Mouse (Mus musculus) heart, embryonic 16.5 days (tissue): ENCODE results near the gene Cacna1h. TPM values are rescaled to one million over a fixed set of nuclear protein-coding genes. Genes with fewer than 3 reads are reported as not detected.

ENCODE experiments used
- ATAC-seq: fragments of 200-750 bp; cut with Nextera tagmentation; replicated peaks from 2 replicates; pipeline ENCODE4 v1.8.0; 2017; ENCODE audit warnings: moderate number of reproducible peaks; ENCODE audit not compliant: insufficient read depth, low FRiP score; ENCODE audit errors: extremely low read depth
- H3K27ac ChIP-seq: fragments of 300-500 bp; sonication (generic); 2 replicates; pipeline ENCODE4 v1.5.1; 2014; ENCODE audit warnings: mild to moderate bottlenecking, low read length, control low read depth, moderate library complexity
- H3K27me3 ChIP-seq: fragments of 300-500 bp; sonication (generic); 2 replicates; pipeline ENCODE4 v1.6.1; 2014; ENCODE audit warnings: low read length, mixed read lengths; ENCODE audit not compliant: control insufficient read depth, insufficient read depth
- H3K36me3 ChIP-seq: fragments of 300-500 bp; sonication (generic); 2 replicates; pipeline ENCODE4 v1.6.1; 2014; ENCODE audit not compliant: control insufficient read depth, insufficient read depth
- H3K4me1 ChIP-seq: fragments of 300-500 bp; sonication (generic); 2 replicates; pipeline ENCODE4 v1.6.1; 2014; ENCODE audit warnings: low read length, mixed read lengths; ENCODE audit not compliant: control insufficient read depth, insufficient read depth
- H3K4me2 ChIP-seq: fragments of 300-500 bp; sonication (generic); 2 replicates; pipeline ENCODE4 v1.6.1; 2014; ENCODE audit warnings: low read depth, mild to moderate bottlenecking, control low read depth, low read length
- H3K4me3 ChIP-seq: fragments of 300-500 bp; sonication (generic); 2 replicates; pipeline ENCODE4 v1.5.1; 2014; ENCODE audit warnings: mild to moderate bottlenecking, control low read depth, low read length
- H3K9ac ChIP-seq: fragments of 300-500 bp; sonication (generic); 2 replicates; pipeline ENCODE4 v1.6.1; 2014; ENCODE audit warnings: low read length, control low read depth
- H3K9me3 ChIP-seq: fragments of 300-500 bp; sonication (generic); replicated peaks from 2 replicates; pipeline ENCODE4 v1.6.1; 2016; ENCODE audit warnings: low read length; ENCODE audit not compliant: control insufficient read depth
- WGBS: fragments of 180-500 bp; shearing (Covaris S2); extraction: QIAGEN DNeasy Blood & Tissue Kit; methylation state at CpG from one replicate; pipeline ENCODE4 v1.1.7; 2014; 5-methylcytosine and 5-hydroxymethylcytosine counted together
- polyA plus RNA-seq: library from polyadenylated mRNA; unstranded; fragments of >200 nt; fragmentation: Nextera tagmentation; extraction: Ambion mirVana; gene quantifications from 2 replicates; pipeline ENCODE4 v1.2.1, GENCODE M21; 2015

Gene Cacna1h
- polyA plus RNA-seq, 1 experiment from 2014 or later: 4.5 TPM

DNA sequence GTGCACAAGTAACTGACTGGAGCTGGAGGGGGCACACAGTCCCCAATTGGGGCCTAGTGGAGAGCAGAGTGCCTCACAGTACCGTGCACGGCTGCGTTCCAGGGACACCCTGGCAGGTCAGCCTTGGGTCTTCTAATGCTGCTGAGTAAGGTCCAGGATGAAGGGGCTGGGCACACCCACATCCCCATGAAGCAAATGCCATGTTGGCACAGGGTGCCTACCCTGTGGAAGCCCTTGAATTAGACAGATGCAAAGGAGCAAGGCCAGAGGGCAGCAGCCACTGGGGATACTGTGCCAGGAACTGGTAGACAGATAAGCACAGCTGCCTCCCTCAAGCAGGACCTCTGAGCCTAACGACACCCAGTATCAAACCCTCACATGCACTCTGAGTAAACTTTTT lies 39.1 kb downstream of the Cacna1h start:
- WGBS: 72% methylated on average over 4 of the region's 4 CpGs
- Histone ChIP-seq H3K4me3 (no peak overlapping the region), H3K27ac (no peak overlapping the region), H3K27me3 (no peaks in the 10 kb centered on the region), H3K9me3 (no peaks in the 10 kb centered on the region), H3K4me1 (no peaks in the 10 kb centered on the region), H3K4me2 (no peak overlapping the region), H3K36me3 (peaks cover 4% of the 10 kb centered on the region), H3K9ac (no peak overlapping the region)
- ATAC-seq: no peak

DNA sequence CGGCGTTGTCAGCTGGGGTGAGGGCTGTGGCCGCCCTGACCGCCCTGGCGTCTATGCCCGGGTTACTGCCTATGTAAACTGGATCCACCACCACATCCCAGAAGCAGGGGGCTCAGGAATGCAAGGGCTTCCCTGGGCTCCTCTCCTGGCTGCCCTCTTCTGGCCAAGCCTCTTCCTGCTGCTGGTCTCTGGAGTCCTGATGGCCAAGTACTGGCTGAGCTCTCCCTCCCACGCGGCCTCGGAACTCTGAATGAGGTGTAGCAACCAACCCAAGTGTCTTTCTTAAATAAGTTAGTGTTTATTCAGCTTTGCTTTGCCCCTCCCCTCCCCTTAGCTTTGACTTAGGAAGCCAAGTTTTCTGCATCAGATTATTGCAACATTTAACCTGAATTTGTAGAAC lies 59.6 kb downstream of the Cacna1h start:
- WGBS: 39% methylated on average over 9 of the region's 9 CpGs
- Histone ChIP-seq H3K27ac (no peak overlapping the region), H3K4me1 (no peaks in the 10 kb centered on the region), H3K27me3 (no peaks in the 10 kb centered on the region), H3K9me3 (no peaks in the 10 kb centered on the region), H3K36me3 (no peaks in the 10 kb centered on the region), H3K4me2 (no peak overlapping the region), H3K9ac (no peak overlapping the region), H3K4me3 (no peak overlapping the region)
- ATAC-seq: no peak

DNA sequence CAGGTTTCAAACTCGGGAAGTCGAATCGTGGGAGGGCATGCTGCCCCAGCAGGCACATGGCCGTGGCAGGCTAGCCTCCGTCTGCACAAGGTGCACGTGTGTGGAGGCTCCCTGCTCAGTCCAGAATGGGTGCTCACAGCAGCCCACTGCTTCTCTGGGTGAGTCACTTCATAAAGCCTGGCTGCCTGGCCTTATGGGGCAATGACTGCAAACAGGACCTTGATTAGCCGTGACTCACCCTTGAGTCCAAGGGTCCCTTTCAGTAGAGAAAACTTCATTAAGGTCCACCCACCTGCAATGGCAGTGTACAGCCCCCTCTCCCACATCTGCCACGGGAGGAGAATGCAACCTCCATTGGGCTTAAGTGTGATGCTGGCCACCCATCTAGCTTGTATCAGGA lies 61.1 kb downstream of the Cacna1h start:
- Histone ChIP-seq H3K4me1 (no peaks in the 10 kb centered on the region), H3K4me2 (no peak overlapping the region), H3K4me3 (no peak overlapping the region), H3K36me3 (no peaks in the 10 kb centered on the region), H3K27me3 (no peaks in the 10 kb centered on the region), H3K27ac (no peak overlapping the region), H3K9me3 (no peaks in the 10 kb centered on the region), H3K9ac (no peak overlapping the region)
- WGBS: 65% methylated on average over 8 of the region's 8 CpGs
- ATAC-seq: no peak

DNA sequence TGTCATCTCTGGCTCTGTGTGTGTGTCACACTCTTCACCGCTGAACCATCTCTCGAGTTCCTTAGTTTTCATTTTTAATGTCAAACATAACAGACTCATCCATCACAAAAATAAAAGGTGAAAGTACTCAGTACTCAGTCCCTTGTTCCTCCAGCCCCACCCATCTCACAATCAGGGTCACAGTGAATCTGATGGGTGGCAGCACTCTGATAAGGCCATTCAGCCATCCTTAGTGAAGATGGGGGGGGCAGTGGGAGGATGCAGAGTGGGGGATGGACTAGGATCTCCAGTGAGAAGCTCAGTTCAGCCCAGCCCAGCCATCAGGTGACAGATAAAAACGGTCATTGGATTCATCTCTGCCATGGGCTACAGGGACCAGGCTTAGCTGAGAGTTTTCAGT lies 64.6 kb downstream of the Cacna1h start, which contains the start of gene Tpsg1:
Gene Tpsg1, plus strand, starts transcription at position 301 of the 400 bp plus-strand sequence.
- 76% methylated on average over 3 of the region's 3 CpGs for WGBS
- Histone ChIP-seq H3K4me2 (no peak within 1 kb of the TSS), H3K27ac (no peak within 1 kb of the TSS), H3K9me3 (no peaks in the 10 kb centered on the region), H3K36me3 (no peaks in the 10 kb centered on the region), H3K4me3 (no peak within 1 kb of the TSS), H3K9ac (no peak within 1 kb of the TSS), H3K4me1 (no peaks in the 10 kb centered on the region), H3K27me3 (peaks cover 2% of the 10 kb centered on the region; the same call in 1 of the 2 replicates)
- ATAC-seq: no peak

DNA sequence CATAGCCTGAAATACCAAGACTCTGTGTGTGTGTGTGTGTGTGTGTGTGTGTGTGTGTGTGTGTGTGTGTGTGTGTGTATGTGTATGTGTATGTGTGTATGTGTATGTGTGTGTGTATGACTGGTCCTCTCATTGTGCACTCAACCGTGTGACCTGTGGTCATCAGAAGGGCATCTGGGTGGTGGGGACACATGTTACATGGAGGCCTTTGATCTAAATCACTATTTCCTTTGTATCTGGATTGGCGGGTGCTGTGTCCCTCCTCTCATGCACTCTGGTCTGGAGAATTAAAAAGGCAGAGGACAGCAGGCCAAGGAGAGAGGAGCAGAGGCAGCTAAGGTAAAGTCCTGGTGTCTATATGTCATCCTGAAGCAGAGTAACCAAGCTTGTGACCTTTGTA lies 67.6 kb downstream of the Cacna1h start, which contains the start of gene Tpsb2:
Gene Tpsb2, plus strand, starts transcription at position 301 of the 400 bp plus-strand sequence.
- WGBS: 58% methylated on average over 2 of the region's 2 CpGs
- Histone ChIP-seq H3K9ac (no peak within 1 kb of the TSS), H3K4me1 (no peaks in the 10 kb centered on the region), H3K4me3 (no peak within 1 kb of the TSS), H3K27me3 (peaks cover 2% of the 10 kb centered on the region; the same call in 1 of the 2 replicates), H3K9me3 (no peaks in the 10 kb centered on the region), H3K36me3 (no peaks in the 10 kb centered on the region), H3K4me2 (no peak within 1 kb of the TSS), H3K27ac (no peak within 1 kb of the TSS)
- no peak for ATAC-seq

DNA sequence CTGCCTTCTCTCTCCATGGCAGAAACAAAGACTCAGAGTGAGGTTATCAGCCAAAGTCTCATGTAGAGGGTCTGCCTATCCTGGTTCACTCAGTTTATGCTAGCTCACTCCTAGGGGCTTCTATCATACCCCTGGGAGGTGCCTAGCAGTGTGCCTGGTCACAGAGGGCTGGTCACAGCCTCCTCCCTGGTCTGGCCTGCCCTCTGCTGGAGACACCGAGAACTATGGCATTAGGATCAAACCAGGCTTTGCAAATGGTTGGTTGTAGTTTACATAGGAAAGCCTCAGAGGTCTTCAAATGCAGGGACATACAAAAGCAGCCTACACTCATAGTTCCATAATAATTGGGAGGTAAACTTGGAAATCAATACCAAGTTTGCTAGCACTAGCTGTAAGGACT lies 69.9 kb downstream of the Cacna1h start:
- Histone ChIP-seq H3K36me3 (no peaks in the 10 kb centered on the region), H3K9ac (no peak overlapping the region), H3K4me3 (no peak overlapping the region), H3K4me1 (no peaks in the 10 kb centered on the region), H3K27me3 (peaks cover 2% of the 10 kb centered on the region; the same call in 1 of the 2 replicates), H3K27ac (no peak overlapping the region), H3K9me3 (no peaks in the 10 kb centered on the region), H3K4me2 (no peak overlapping the region)
- ATAC-seq: no peak
- WGBS: 4% methylated on average over 1 of the region's 1 CpGs

DNA sequence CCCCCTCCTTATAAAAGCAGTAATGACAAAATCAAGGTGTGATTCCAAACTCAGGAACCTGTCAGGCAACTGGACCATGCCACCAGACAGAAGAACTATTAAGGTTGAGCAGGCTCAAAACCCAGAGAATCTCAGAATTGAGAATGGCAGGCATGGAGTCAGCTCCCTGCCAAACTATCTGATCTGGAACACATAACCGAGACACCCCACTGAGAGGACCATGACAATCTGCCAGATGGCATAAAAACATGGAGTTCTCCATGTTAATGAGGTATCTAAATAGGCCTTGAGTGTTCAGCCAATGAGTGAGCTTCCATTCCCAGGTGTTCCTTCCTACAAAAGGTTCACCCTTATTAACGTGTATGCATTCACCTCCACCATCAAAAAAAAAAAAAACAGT lies 72.3 kb downstream of the Cacna1h start:
- no peak for ATAC-seq
- H3K4me3 ChIP-seq: no peak overlapping the region
- peaks cover 2% of the 10 kb centered on the region; the same call in 1 of the 2 replicates for H3K27me3 ChIP-seq
- 65% methylated on average over 2 of the region's 2 CpGs for WGBS
- no peak overlapping the region for H3K27ac ChIP-seq
- no peak overlapping the region for H3K4me2 ChIP-seq
- no peaks in the 10 kb centered on the region for H3K9me3 ChIP-seq
- H3K9ac ChIP-seq: no peak overlapping the region
- no peaks in the 10 kb centered on the region for H3K4me1 ChIP-seq
- no peaks in the 10 kb centered on the region for H3K36me3 ChIP-seq

DNA sequence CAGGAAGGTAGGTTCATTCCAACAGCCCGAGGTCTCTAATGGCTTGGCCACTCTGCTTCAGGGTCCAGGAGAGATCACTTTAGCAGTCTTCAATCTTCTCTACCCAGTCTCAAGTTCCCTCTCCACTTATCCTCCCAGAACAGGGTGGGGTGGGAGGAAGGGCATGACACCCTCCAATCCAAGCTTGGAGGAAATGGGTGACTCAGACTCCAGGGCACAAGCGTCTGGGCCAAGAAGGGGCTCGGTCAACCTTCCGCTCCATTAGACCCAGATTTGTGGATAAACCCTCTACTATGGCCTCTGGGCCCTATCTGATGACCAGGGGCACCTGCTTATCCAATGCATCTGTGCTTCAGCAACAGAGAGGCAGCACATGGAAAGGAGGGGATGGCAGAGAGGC lies 88.1 kb downstream of the Cacna1h start, which contains the start of gene Tpsab1:
Gene Tpsab1, minus strand, starts transcription at position 101 of the 400 bp plus-strand sequence.
- no peak for ATAC-seq
- H3K4me1 ChIP-seq: no peaks in the 10 kb centered on the region
- H3K4me2 ChIP-seq: no peak within 1 kb of the TSS
- no peak within 1 kb of the TSS for H3K9ac ChIP-seq
- H3K27ac ChIP-seq: no peak within 1 kb of the TSS
- WGBS: 87% methylated on average over 4 of the region's 4 CpGs
- H3K9me3 ChIP-seq: no peaks in the 10 kb centered on the region
- no peaks in the 10 kb centered on the region for H3K36me3 ChIP-seq
- no peaks in the 10 kb centered on the region for H3K27me3 ChIP-seq
- no peak within 1 kb of the TSS for H3K4me3 ChIP-seq

DNA sequence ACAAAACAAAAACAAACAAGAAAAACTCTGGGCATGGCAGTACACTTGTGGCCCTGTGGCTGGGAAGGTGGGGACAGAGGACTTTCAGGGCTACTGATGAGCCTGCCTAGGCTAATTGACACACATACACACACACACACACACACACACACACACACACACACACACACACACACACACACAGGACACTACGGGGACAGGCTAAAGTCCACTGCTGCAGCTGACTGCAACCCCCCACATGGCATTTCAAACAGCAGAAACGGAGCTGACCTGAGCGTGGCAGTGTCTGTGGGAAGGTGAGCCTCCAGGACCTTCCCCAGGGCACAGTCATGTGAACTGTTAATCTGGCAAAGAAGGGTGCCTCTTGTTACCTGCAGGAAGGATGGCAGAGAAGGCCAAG lies 92.1 kb downstream of the Cacna1h start:
- Histone ChIP-seq H3K36me3 (no peaks in the 10 kb centered on the region), H3K4me3 (no peak overlapping the region), H3K27ac (no peak overlapping the region), H3K9me3 (no peaks in the 10 kb centered on the region), H3K27me3 (no peaks in the 10 kb centered on the region), H3K4me1 (no peaks in the 10 kb centered on the region), H3K4me2 (no peak overlapping the region), H3K9ac (no peak overlapping the region)
- WGBS: 44% methylated on average over 3 of the region's 3 CpGs
- ATAC-seq: no peak
